Mouse (Mus musculus) Muller cell, postnatal 12 days (primary cell): ENCODE results near the gene Rpgr.

Source experiments
- DNase-seq: peaks from one replicate; pipeline ENCODE4 v3.0.0-alpha.2; 2015; ENCODE audit errors: inconsistent ontology term

Rpgr gene

DNA sequence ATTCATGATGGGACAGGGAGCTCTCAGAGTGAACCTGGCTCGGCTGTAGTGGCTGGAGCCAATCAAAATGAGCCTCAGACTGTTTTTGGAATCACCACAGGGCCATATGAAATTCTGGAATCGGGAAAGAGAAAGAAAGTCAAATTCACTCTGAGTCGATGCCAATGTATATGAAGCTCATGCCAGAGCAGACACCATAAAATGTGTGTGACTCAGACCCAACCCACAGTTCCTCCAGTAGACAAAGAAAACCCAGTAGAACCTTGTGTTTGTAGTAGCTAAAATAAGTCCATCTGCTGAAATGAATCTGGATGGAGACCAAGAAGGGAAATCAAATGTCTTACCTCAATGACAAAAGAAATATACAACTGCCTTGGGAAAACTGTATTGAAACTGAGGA lies 142.8 kb downstream of the Rpgr start:
- DNase-seq, result no peak

DNA sequence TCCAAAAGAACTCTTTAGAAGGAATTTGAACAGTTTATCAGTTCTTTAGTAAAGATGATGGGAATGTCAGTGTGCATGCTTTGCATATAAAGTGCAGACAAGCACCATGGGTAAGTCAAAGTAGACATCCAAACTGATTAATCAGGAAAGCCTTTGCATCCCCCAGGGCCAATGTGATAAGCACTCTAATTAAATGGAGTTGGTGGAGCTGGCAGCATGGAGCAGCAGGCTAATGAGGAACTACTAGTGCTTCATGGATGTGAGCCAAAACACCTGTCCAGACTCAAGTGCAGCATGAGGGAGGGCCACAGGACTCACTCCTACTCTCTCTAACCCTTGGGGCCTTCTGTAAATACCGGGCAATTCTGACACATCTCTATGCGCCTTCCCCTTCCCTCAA lies 145.2 kb downstream of the Rpgr start:
- DNase-seq, result no peak

DNA sequence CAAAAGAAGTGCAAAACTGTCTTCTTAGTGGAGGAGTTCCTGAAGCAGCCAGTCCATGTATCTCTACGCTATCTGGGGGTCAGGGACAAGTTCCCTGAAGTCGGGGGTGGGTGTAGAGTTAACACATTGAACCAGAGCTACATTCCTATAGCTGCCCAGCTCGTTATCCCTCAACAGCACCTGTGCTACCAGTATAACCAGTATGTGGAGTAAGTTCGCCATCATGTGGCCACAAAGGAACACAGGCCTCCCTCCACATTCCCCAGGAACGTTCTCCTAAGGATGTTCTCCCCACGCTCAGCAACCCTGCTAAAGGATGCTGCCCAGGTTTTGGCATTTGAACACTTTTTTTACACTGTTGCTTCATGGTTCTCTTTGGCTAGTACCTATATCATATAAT lies 146.0 kb downstream of the Rpgr start:
- DNase-seq, result peak; percentile 22

DNA sequence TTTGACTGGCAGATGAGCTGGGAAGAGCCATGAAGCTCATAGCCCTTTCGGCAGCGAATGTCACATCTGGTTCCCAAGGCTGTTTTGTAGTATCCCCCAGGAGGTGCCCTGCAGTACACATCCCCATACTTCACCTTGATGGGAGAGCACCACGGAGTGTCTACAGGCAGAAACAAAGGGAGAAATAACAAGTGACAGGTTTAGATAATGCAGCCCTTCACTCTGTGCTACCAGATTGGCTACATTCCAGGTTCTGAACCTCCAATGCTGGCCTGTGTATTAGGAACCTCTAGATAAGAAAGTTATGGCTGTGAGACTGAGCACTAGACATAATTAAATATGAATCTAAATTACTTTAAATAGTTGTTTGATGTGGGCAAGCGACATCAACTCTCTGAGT lies 147.3 kb downstream of the Rpgr start:
- no peak for DNase-seq

DNA sequence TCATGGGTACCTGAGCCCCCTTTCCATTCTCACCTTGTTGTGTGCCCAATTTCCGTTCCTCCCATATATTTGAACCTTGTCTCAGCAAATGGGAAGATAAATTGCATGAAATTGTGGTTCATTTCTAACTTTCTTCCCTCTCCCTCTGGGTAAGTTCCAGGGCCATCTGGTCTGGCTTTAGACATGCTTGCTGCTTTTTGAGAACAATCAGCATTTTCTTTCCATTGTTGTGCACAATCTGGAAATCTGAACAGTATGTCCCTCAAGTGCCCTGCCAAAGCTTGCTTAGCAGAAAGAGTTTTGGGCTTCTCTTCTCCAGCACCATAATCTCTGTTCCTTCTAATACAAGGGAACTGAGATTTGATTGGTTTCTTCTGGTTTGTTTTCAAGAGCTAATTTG lies 152.9 kb downstream of the Rpgr start:
- DNase-seq, result peak; percentile 39

DNA sequence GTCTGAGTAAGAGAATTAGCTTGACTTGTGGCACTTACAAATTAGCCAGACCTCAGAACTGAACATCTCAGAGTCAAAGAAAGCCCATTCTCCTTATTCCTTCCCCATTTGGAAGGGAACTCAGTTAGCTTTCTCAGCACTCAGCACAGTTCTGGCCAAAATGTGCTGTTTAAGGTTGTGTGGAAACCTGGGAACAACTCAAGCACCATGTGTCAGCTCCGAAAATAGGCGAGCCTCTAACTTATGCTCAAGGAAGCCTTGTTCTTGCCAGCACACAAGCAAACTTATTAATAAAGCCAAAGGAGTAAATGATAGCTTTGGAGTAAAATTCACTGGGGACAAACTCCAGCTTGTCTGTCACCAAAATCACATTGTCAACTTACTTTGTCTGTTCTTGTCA lies 153.4 kb downstream of the Rpgr start:
- no peak for DNase-seq

DNA sequence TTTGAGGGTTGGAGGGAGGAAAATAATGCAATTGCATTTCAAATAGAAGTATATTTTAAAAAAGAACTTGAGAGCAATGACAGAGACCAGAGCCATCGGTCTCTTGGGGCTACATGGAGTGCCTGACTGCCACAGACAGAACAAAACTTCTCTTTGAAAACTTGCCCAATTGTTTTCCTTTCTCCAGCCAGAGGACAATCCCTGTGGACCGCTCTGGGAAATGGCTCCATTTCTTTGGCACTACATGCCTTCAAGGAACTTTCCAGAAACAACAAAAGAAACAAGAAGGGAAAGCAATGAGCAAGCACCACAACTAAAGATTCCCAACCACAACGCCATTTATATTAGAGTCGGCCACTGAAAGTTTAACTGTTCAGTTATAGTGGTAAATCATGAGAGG lies 154.5 kb downstream of the Rpgr start:
- DNase-seq, result peak; percentile 6

DNA sequence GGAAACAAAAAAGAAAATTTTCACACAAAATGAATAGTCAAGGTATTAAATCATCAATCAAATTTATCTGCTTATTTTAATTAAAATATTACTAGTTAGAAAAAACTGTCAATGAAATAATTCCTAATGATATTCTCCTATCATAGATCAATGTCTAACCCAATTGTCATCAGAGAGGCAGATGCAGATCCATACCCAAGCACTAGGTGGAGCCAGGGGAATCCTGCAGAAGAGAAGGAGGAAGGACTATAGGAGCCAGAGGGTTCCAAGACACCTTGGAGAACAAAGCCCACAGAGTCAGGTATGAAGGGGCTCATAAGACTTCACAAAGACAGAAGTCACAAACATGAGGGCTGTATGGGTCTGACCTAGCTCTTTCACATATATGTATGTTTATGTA lies 182.1 kb downstream of the Rpgr start:
- DNase-seq, result no peak
